ENCODE assay signal across 20 mouse cellular contexts in genomic region chr14:98113106-98113505, GRCm38 (mm10). TPM values are rescaled to one million over a fixed set of nuclear protein-coding genes. Genes with fewer than 3 reads are reported as not detected.
DNase-seq lines count a peak whose midpoint lies in the region; ATAC-seq lines count a peak whose summit lies in the region.
"Had no signal": no experiment of that assay in that cellular context is flagged by ENCODE, and none has a peak within 500 bp of the region (broad histone marks: within the 10 kb centered on the region; RNA-seq: fewer than 3 reads in every experiment).

No protein-coding gene starts in this region.

- H3K4me1 ChIP-seq in heart, embryonic 16.5 days (ENCODE audit: control insufficient read depth, insufficient read depth, low read length), result no peaks in the 10 kb centered on the region
- H3K4me1 ChIP-seq in heart, embryonic 12.5 days (replicated peaks), result no peaks in the 10 kb centered on the region
- no peaks in the 10 kb centered on the region for H3K4me1 ChIP-seq in midbrain, embryonic 11.5 days (ENCODE audit: control insufficient read depth, insufficient read depth, low read length)

- WGBS in heart, embryonic 16.5 days, result 33% methylated on average over 1 of the region's 1 CpGs
- 36% methylated on average over 1 of the region's 1 CpGs for WGBS in heart, embryonic 12.5 days
- 84% methylated on average over 1 of the region's 1 CpGs for WGBS in midbrain, embryonic 11.5 days

- no peaks in the 10 kb centered on the region for H3K27me3 ChIP-seq in heart, embryonic 16.5 days (ENCODE audit: control insufficient read depth, insufficient read depth, low read length)
- H3K27me3 ChIP-seq in heart, embryonic 12.5 days (replicated peaks), result no peaks in the 10 kb centered on the region
- no peaks in the 10 kb centered on the region for H3K27me3 ChIP-seq in midbrain, embryonic 11.5 days (ENCODE audit: control insufficient read depth, insufficient read depth, low read length)
- H3K27me3 ChIP-seq: forebrain, embryonic 13.5 days; hindbrain, embryonic 13.5 days had no signal

- ATAC-seq in heart, embryonic 16.5 days (replicated peaks; ENCODE audit: extremely low read depth, insufficient read depth, low FRiP score), result no peak
- ATAC-seq in heart, embryonic 12.5 days (ENCODE audit: insufficient number of reproducible peaks, low FRiP score), result no peak
- no peak for ATAC-seq in midbrain, embryonic 11.5 days (ENCODE audit: low FRiP score)
- ATAC-seq: forebrain, embryonic 13.5 days; hindbrain, postnatal 0 days had no signal

- no peak overlapping the region for H3K4me3 ChIP-seq in heart, embryonic 16.5 days (ENCODE audit: low read length)
- H3K4me3 ChIP-seq in heart, embryonic 12.5 days, result no peak overlapping the region
- no peak overlapping the region for H3K4me3 ChIP-seq in midbrain, embryonic 11.5 days (ENCODE audit: low read depth, low read length)
- H3K4me3 ChIP-seq: embryonic facial prominence, embryonic 10.5 days; forebrain, embryonic 13.5 days; gastrocnemius, adult 2 months; hindbrain, embryonic 13.5 days had no signal

- no peak overlapping the region for H3K9ac ChIP-seq in heart, embryonic 16.5 days (ENCODE audit: low read length)
- no peak overlapping the region for H3K9ac ChIP-seq in heart, embryonic 12.5 days
- H3K9ac ChIP-seq in midbrain, embryonic 11.5 days (ENCODE audit: low read length), result no peak overlapping the region
- H3K9ac ChIP-seq: forebrain, embryonic 13.5 days; hindbrain, embryonic 13.5 days had no signal

- peak; percentile 50 for DNase-seq in 416B (ENCODE audit: low read depth)
- DNase-seq in Muller cell, postnatal 12 days (ENCODE audit: inconsistent ontology term), result peak; percentile 79
- DNase-seq in layer of hippocampus, adult 11-12 months (ENCODE audit: low spot score), result no peak
- DNase-seq in midbrain, embryonic 11.5 days (ENCODE audit: low spot score, missing footprints), result no peak
- DNase-seq: adrenal gland, adult 2 months; adrenal gland, postnatal 25 days; cerebellum, adult 18-20 months; cerebellum, adult 9-11 months; gastrocnemius, adult 2 months; gastrocnemius, postnatal 25 days; heart, adult 11 months; kidney, adult 18-20 months had no signal

- no peaks in the 10 kb centered on the region for H3K36me3 ChIP-seq in heart, embryonic 16.5 days (ENCODE audit: control insufficient read depth, insufficient read depth)
- no peaks in the 10 kb centered on the region for H3K36me3 ChIP-seq in heart, embryonic 12.5 days
- H3K36me3 ChIP-seq in midbrain, embryonic 11.5 days (ENCODE audit: control insufficient read depth, insufficient read depth, low read length), result no peaks in the 10 kb centered on the region
- H3K36me3 ChIP-seq: embryonic facial prominence, embryonic 10.5 days; hindbrain, embryonic 13.5 days had no signal

- H3K4me2 ChIP-seq in heart, embryonic 16.5 days (ENCODE audit: low read depth, low read length), result no peak overlapping the region
- H3K4me2 ChIP-seq in heart, embryonic 12.5 days, result no peak overlapping the region
- no peak overlapping the region for H3K4me2 ChIP-seq in midbrain, embryonic 11.5 days
- H3K4me2 ChIP-seq: forebrain, embryonic 13.5 days; heart, embryonic 11.5 days; hindbrain, embryonic 13.5 days had no signal

- no peaks in the 10 kb centered on the region for H3K9me3 ChIP-seq in heart, embryonic 16.5 days (replicated peaks; ENCODE audit: control insufficient read depth, low read length)
- no peaks in the 10 kb centered on the region for H3K9me3 ChIP-seq in heart, embryonic 12.5 days (replicated peaks)
- H3K9me3 ChIP-seq in midbrain, embryonic 11.5 days (ENCODE audit: control insufficient read depth, low read length), result no peaks in the 10 kb centered on the region
- H3K9me3 ChIP-seq: embryonic facial prominence, embryonic 10.5 days; forebrain, embryonic 13.5 days; hindbrain, embryonic 13.5 days had no signal

- 0 out of 2 replicates have a peak overlapping the region, but pooled peaks have one; percentile 46 for H3K27ac ChIP-seq in heart, embryonic 16.5 days (ENCODE audit: low read length)
- H3K27ac ChIP-seq in heart, embryonic 12.5 days (ENCODE audit: poor library complexity, severe bottlenecking), result no peak overlapping the region
- no peak overlapping the region for H3K27ac ChIP-seq in midbrain, embryonic 11.5 days (ENCODE audit: low read depth, low read length)
- H3K27ac ChIP-seq: embryonic facial prominence, embryonic 10.5 days; forebrain, embryonic 13.5 days; gastrocnemius, adult 2 months; hindbrain, embryonic 13.5 days; hindbrain, postnatal 0 days had no signal

RNA-seq across cellular contexts. Expression of gene Dach1, which starts 56.5 kb away (rescaled TPM):
- polyA plus RNA-seq in heart, embryonic 16.5 days (2015; fragmentation: Nextera tagmentation; extraction: Ambion mirVana), result 1.8 and 2.2 TPM in 2 replicates
- polyA plus RNA-seq in heart, embryonic 12.5 days (2016; fragmentation: Nextera tagmentation; extraction: Ambion mirVana), result 3.3 and 3.4 TPM in 2 replicates
- polyA plus RNA-seq in midbrain, embryonic 11.5 days (2014; fragmentation: Nextera tagmentation; extraction: Ambion mirVana), result 24.0 and 24.2 TPM in 2 replicates
- polyA plus RNA-seq: C2C12 had no signal

Comparison
In these comparisons a context has a peak if more than half of its experiments do, and no peak if none do; other contexts are left out.
1. DNase-seq: peak in 416B (single experiment) and Muller cell, postnatal 12 days (single experiment); none in layer of hippocampus, adult 11-12 months (single experiment) and midbrain, embryonic 11.5 days (single experiment).